Mouse (Mus musculus) forebrain, embryonic 12.5 days (tissue): ENCODE results near the gene Soga3. TPM values are rescaled to one million over a fixed set of nuclear protein-coding genes. Genes with fewer than 3 reads are reported as not detected.

Experiments used
- ATAC-seq: fragments of 200-750 bp; cut with Nextera tagmentation; 2 replicates; pipeline ENCODE4 v1.8.0; 2017; ENCODE audit warnings: moderate TSS enrichment; ENCODE audit not compliant: low FRiP score
- H3K27ac ChIP-seq: fragments of 300-500 bp; sonication (generic); 2 replicates; pipeline ENCODE4 v1.5.1; 2016; ENCODE audit warnings: mild to moderate bottlenecking
- H3K27me3 ChIP-seq: fragments of 300-500 bp; sonication (generic); 2 replicates; pipeline ENCODE4 v1.6.1; 2016; ENCODE audit warnings: mild to moderate bottlenecking
- H3K36me3 ChIP-seq: fragments of 300-500 bp; sonication (generic); replicated peaks from 2 replicates; pipeline ENCODE4 v1.6.1; 2016; ENCODE audit warnings: mild to moderate bottlenecking
- H3K4me1 ChIP-seq: fragments of 300-500 bp; sonication (generic); 2 replicates; pipeline ENCODE4 v1.6.1; 2016
- H3K4me2 ChIP-seq: fragments of 300-500 bp; sonication (generic); 2 replicates; pipeline ENCODE4 v1.6.1; 2016; ENCODE audit warnings: mild to moderate bottlenecking, moderate library complexity
- H3K4me3 ChIP-seq: fragments of 300-500 bp; sonication (generic); replicated peaks from 2 replicates; pipeline ENCODE4 v1.5.1; 2016; ENCODE audit warnings: mild to moderate bottlenecking
- H3K9ac ChIP-seq: fragments of 300-500 bp; sonication (generic); 2 replicates; pipeline ENCODE4 v1.6.1; 2016; ENCODE audit warnings: mild to moderate bottlenecking
- H3K9me3 ChIP-seq: fragments of 300-500 bp; sonication (generic); 2 replicates; pipeline ENCODE4 v1.6.1; 2016
- WGBS: fragments of 180-500 bp; shearing (Covaris S2); methylation state at CpG from one replicate; pipeline ENCODE4 v1.1.7; 2016; 5-methylcytosine and 5-hydroxymethylcytosine counted together
- polyA plus RNA-seq: library from polyadenylated mRNA; unstranded; fragments of >200 nt; fragmentation: Nextera tagmentation; extraction: Ambion mirVana; gene quantifications from 2 replicates; pipeline ENCODE4 v1.2.1, GENCODE M21; 2016

Soga3 gene
- 67.4 and 71.0 TPM in 2 replicates for polyA plus RNA-seq

GRCm38 (mm10) chr10:29143566-29144335, at the start of gene Soga3:
TSS of gene Soga3 (plus strand) at chr10:29143839.
- peak within 1 kb of the TSS; percentile 68 for H3K9ac ChIP-seq
- peak within 1 kb of the TSS; percentile 92 for H3K27ac ChIP-seq
- peak; percentile 86 for ATAC-seq
- H3K4me1 ChIP-seq = peaks cover 29% of the 10 kb centered on the region
- under 1% methylated on average over 34 of the region's 34 CpGs for WGBS
- H3K27me3 ChIP-seq = no peaks in the 10 kb centered on the region
- peak within 1 kb of the TSS; percentile 72 for H3K4me3 ChIP-seq
- H3K4me2 ChIP-seq = peak within 1 kb of the TSS; percentile 84
- H3K9me3 ChIP-seq = no peaks in the 10 kb centered on the region
- 0 out of 2 replicates have a peak, but pooled peaks cover 2% of the 10 kb centered on the region for H3K36me3 ChIP-seq

GRCm38 (mm10) chr10:29106962-29107361, 36.7 kb upstream of the Soga3 start:
- no peak overlapping the region for H3K27ac ChIP-seq
- H3K36me3 ChIP-seq = no peaks in the 10 kb centered on the region
- no peak overlapping the region for H3K4me2 ChIP-seq
- H3K4me3 ChIP-seq = no peak overlapping the region
- 15% methylated on average over 4 of the region's 4 CpGs for WGBS
- H3K9me3 ChIP-seq = no peaks in the 10 kb centered on the region
- peak; percentile 41; the same call in 1 of the 2 replicates for ATAC-seq
- no peaks in the 10 kb centered on the region for H3K4me1 ChIP-seq
- H3K27me3 ChIP-seq = no peaks in the 10 kb centered on the region
- H3K9ac ChIP-seq = no peak overlapping the region

- H3K4me2 ChIP-seq = peak overlapping the region; percentile 84
- ATAC-seq = no peak
- H3K4me1 ChIP-seq = peaks cover 18% of the 10 kb centered on the region
- H3K27ac ChIP-seq = no peak overlapping the region
- H3K9me3 ChIP-seq = no peaks in the 10 kb centered on the region
- no peaks in the 10 kb centered on the region for H3K36me3 ChIP-seq
- 43% methylated on average over 7 of the region's 7 CpGs for WGBS
- no peak overlapping the region for H3K9ac ChIP-seq
- H3K27me3 ChIP-seq = no peaks in the 10 kb centered on the region
- peak overlapping the region; percentile 72; the same call in 1 of the 2 replicates for H3K4me3 ChIP-seq
Measured at GRCm38 (mm10) chr10:29142556-29143105, 1.0 kb upstream of the Soga3 start.

- ATAC-seq = no peak
- H3K27ac ChIP-seq = peak overlapping the region; percentile 92
Measured at GRCm38 (mm10) chr10:29144612-29145405, 1.2 kb downstream of the Soga3 start.

GRCm38 (mm10) chr10:29146198-29146857, 2.7 kb downstream of the Soga3 start:
- peaks cover 30% of the 10 kb centered on the region for H3K4me1 ChIP-seq
- no peaks in the 10 kb centered on the region for H3K27me3 ChIP-seq
- peak overlapping the region; percentile 95 for H3K27ac ChIP-seq
- peak; percentile 37 for ATAC-seq
- H3K9ac ChIP-seq = peak overlapping the region; percentile 76
- WGBS = under 1% methylated on average over 22 of the region's 22 CpGs
- H3K9me3 ChIP-seq = no peaks in the 10 kb centered on the region
- peak overlapping the region; percentile 84 for H3K4me2 ChIP-seq
- peak overlapping the region; percentile 72 for H3K4me3 ChIP-seq
- peaks cover 4% of the 10 kb centered on the region; the same call in 1 of the 2 replicates for H3K36me3 ChIP-seq

More at GRCm38 (mm10) chr10:29144612-29145405, 1.2 kb downstream of the Soga3 start:
- 11% methylated on average over 12 of the region's 12 CpGs for WGBS
- Histone ChIP-seq H3K4me1 (peaks cover 30% of the 10 kb centered on the region), H3K27me3 (no peaks in the 10 kb centered on the region), H3K9ac (peak overlapping the region; percentile 68), H3K4me2 (peak overlapping the region; percentile 84), H3K9me3 (no peaks in the 10 kb centered on the region), H3K4me3 (peak overlapping the region; percentile 72), H3K36me3 (0 out of 2 replicates have a peak, but pooled peaks cover 4% of the 10 kb centered on the region)

GRCm38 (mm10) chr10:29146858-29147640, 3.4 kb downstream of the Soga3 start:
- Histone ChIP-seq H3K36me3 (peaks cover 7% of the 10 kb centered on the region), H3K4me3 (peak overlapping the region; percentile 72), H3K4me2 (peak overlapping the region; percentile 84), H3K27me3 (no peaks in the 10 kb centered on the region), H3K9ac (peak overlapping the region; percentile 76), H3K27ac (peak overlapping the region; percentile 95), H3K4me1 (peaks cover 30% of the 10 kb centered on the region), H3K9me3 (no peaks in the 10 kb centered on the region)
- WGBS = under 1% methylated on average over 60 of the region's 65 CpGs
- peak; percentile 76 for ATAC-seq

- H3K9me3 ChIP-seq = no peaks in the 10 kb centered on the region
- H3K27me3 ChIP-seq = no peaks in the 10 kb centered on the region
- peaks cover 12% of the 10 kb centered on the region for H3K36me3 ChIP-seq
- H3K4me1 ChIP-seq = peaks cover 30% of the 10 kb centered on the region
- H3K4me3 ChIP-seq = peak overlapping the region; percentile 72
- ATAC-seq = no peak
- peak overlapping the region; percentile 84 for H3K4me2 ChIP-seq
- peak overlapping the region; percentile 95 for H3K27ac ChIP-seq
- WGBS = 0% methylated on average over 12 of the region's 12 CpGs
- peak overlapping the region; percentile 76 for H3K9ac ChIP-seq
Measured at GRCm38 (mm10) chr10:29147641-29147990, 4.0 kb downstream of the Soga3 start.

GRCm38 (mm10) chr10:29148076-29148475, 4.4 kb downstream of the Soga3 start:
- peaks cover 30% of the 10 kb centered on the region for H3K4me1 ChIP-seq
- H3K27ac ChIP-seq = peak overlapping the region; percentile 95; the same call in 1 of the 2 replicates
- WGBS = 1% methylated on average over 21 of the region's 21 CpGs

GRCm38 (mm10) chr10:29155304-29155703, 11.7 kb downstream of the Soga3 start:
- no peak overlapping the region for H3K27ac ChIP-seq
- no peak for ATAC-seq
- no peaks in the 10 kb centered on the region for H3K4me1 ChIP-seq
- 79% methylated on average over 3 of the region's 3 CpGs for WGBS
- H3K9ac ChIP-seq = no peak overlapping the region
- H3K4me3 ChIP-seq = no peak overlapping the region
- no peak overlapping the region for H3K4me2 ChIP-seq
- no peaks in the 10 kb centered on the region for H3K27me3 ChIP-seq
- peaks cover 50% of the 10 kb centered on the region for H3K36me3 ChIP-seq
- H3K9me3 ChIP-seq = no peaks in the 10 kb centered on the region

More at GRCm38 (mm10) chr10:29148076-29148475, 4.4 kb downstream of the Soga3 start:
- H3K27me3 ChIP-seq = no peaks in the 10 kb centered on the region
- no peak for ATAC-seq
- peaks cover 16% of the 10 kb centered on the region for H3K36me3 ChIP-seq
- peak overlapping the region; percentile 72 for H3K4me3 ChIP-seq
- peak overlapping the region; percentile 84 for H3K4me2 ChIP-seq
- peak overlapping the region; percentile 76 for H3K9ac ChIP-seq
- no peaks in the 10 kb centered on the region for H3K9me3 ChIP-seq

GRCm38 (mm10) chr10:29161664-29162063, 18.0 kb downstream of the Soga3 start:
- Histone ChIP-seq H3K9me3 (no peaks in the 10 kb centered on the region), H3K27me3 (no peaks in the 10 kb centered on the region), H3K27ac (no peak overlapping the region), H3K36me3 (peaks cover 46% of the 10 kb centered on the region), H3K4me1 (no peaks in the 10 kb centered on the region), H3K9ac (no peak overlapping the region), H3K4me2 (no peak overlapping the region), H3K4me3 (no peak overlapping the region)
- 90% methylated on average over 2 of the region's 2 CpGs for WGBS
- no peak for ATAC-seq

- H3K36me3 ChIP-seq = peaks cover 42% of the 10 kb centered on the region
- no peak overlapping the region for H3K4me2 ChIP-seq
- H3K9me3 ChIP-seq = peaks cover 4% of the 10 kb centered on the region
- ATAC-seq = no peak
- no peaks in the 10 kb centered on the region for H3K27me3 ChIP-seq
- WGBS = 85% methylated on average over 2 of the region's 2 CpGs
- H3K9ac ChIP-seq = no peak overlapping the region
- H3K4me1 ChIP-seq = no peaks in the 10 kb centered on the region
- H3K27ac ChIP-seq = no peak overlapping the region
- H3K4me3 ChIP-seq = no peak overlapping the region
Measured at GRCm38 (mm10) chr10:29173778-29174177, 30.1 kb downstream of the Soga3 start.
